Mouse (Mus musculus) activated CD4-positive, CD25-positive, alpha-beta regulatory T cell (primary cell): ENCODE results near the gene Zic3. TPM values are rescaled to one million over a fixed set of nuclear protein-coding genes. Genes with fewer than 3 reads are reported as not detected.

ENCODE experiments used
- polyA plus RNA-seq, 2 experiments: library from polyadenylated mRNA; unstranded; fragments of 100-300 nt; shearing (Covaris generic); gene quantifications; one replicate each; pipeline ENCODE4 v1.2.1; 2017

The Zic3 gene
- polyA plus RNA-seq, result not detected

GRCm38 (mm10) chrX:58022400-58022799 lies at the start of gene Zic3:
Gene Zic3 (plus strand): TSS chrX:58022700.

